Mouse (Mus musculus): Measurements from ENCODE around the gene Heatr1.
A peak's percentile ranks its signal among the peaks of the same experiment; 100 is the strongest.
"Not testable (repeated sequence)": the region's sequence is repeated elsewhere in the genome, so short reads cannot be mapped to it uniquely, and the experiment has no call there.

Gene Heatr1

GRCm38 (mm10) chr13:12453150-12453549 is 58.3 kb downstream of the Heatr1 start:
- peak; percentile 67 for ATAC-seq (ENCODE audit: insufficient number of reproducible peaks, low FRiP score, low TSS enrichment)

DNA sequence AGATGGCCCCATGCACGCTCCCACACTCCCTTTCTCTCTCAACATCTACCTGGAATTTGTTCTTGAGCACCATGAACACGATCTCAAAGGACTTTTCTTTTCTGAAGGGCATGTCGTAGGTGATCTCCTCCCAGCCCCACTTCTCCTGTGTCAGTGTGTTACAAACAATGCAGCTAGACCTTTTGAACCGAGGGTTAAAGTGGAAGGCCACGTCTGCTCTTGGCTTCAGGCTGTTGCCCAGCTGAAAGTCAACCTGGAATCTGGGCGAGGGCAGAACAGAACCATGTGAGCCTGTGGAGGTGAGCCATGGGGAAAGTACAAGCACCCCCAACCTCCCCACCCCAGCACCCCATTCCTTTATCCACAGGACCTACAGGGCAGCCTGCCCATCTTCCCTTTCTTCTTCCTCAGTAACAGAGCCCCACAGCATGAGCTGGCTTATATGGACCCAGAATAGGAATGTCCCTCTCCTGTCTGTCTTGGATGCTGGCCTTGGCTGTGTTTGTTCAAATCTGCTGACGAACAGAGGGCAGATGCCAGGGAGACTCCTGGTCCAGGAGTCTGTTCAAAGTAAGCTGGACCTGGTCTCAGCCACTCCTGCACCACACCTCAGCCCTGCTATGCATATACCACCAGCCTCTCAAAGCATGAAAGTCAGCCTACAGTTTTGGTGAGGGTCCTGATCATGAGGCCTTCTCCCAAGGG is 60.0 kb downstream of the Heatr1 start:
- no peak for ATAC-seq (ENCODE audit: insufficient number of reproducible peaks, low FRiP score, low TSS enrichment)

- no peak for ATAC-seq (ENCODE audit: insufficient number of reproducible peaks, low FRiP score, low TSS enrichment)
These were observed 61.9 kb downstream of the Heatr1 start for GRCm38 (mm10) chr13:12456711-12457110.

- ATAC-seq (ENCODE audit: insufficient number of reproducible peaks, low FRiP score, low TSS enrichment): no peak
These were observed 65.6 kb downstream of the Heatr1 start for GRCm38 (mm10) chr13:12460443-12460842.

- ATAC-seq (ENCODE audit: insufficient number of reproducible peaks, low FRiP score, low TSS enrichment): peak; percentile 89
These were observed 66.3 kb downstream of the Heatr1 start for GRCm38 (mm10) chr13:12460881-12461729.

- ATAC-seq (ENCODE audit: insufficient number of reproducible peaks, low FRiP score, low TSS enrichment): peak; percentile 38
These were observed 66.9 kb downstream of the Heatr1 start for GRCm38 (mm10) chr13:12461730-12462119.

GRCm38 (mm10) chr13:12462623-12463022 is 67.8 kb downstream of the Heatr1 start:
- ATAC-seq (ENCODE audit: insufficient number of reproducible peaks, low FRiP score, low TSS enrichment): no peak

DNA sequence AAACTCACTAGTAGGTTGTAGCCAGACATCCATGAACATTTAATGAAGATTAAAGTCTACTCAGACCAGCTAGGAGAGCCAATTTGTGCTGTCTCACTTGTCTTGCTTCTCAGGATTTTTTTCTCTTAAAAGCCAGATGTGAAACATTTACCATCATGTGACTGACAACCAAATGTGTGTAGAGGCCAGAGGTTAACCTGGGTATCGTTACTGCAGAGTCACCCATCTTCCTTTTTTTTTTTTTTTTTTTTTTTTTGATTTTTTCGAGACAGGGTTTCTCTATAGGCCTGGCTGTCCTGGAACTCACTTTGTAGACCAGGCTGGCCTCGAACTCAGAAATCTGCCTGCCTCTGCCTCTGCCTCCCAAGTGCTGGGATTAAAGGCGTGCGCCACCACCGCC is 69.3 kb downstream of the Heatr1 start:
- ATAC-seq (ENCODE audit: insufficient number of reproducible peaks, low FRiP score, low TSS enrichment): not testable (repeated sequence)

GRCm38 (mm10) chr13:12464844-12465243 is 70.0 kb downstream of the Heatr1 start, which contains the start of gene Lgals8:
Lgals8 (minus strand) TSS chr13:12464944.
- no peak for ATAC-seq (ENCODE audit: insufficient number of reproducible peaks, low FRiP score, low TSS enrichment)

GRCm38 (mm10) chr13:12468488-12468887 is 73.7 kb downstream of the Heatr1 start:
- ATAC-seq (ENCODE audit: insufficient number of reproducible peaks, low FRiP score, low TSS enrichment): no peak

DNA sequence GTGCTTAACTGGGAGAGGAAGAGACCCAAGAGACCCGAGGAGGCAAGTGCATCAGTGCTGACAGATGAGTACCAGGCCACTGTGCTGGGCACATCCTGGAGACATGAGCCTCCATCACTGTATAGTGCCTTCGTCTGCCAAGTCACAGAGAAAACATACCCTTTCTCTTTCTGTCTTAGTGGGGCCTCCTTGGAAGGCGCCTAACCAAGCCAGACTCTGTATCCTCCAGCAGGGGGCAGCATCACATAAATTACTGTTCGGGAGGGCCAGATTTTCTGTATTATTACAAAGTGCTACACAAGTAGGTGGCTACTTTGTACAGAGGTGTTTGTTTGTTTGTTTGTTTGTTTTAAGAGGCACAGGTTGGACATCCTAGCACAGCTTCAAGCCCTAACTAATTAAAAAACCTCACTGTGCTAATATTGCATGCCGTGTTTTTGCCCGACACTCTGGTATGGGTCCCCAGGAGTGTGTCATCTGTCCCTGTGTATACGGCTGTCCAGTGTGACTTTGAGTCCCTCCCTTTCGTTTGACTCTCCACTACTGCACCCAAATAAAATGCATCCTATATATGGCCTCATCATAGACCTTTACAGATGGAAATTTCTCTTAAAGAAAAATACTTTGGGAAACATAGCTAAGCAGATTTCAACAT is 79.0 kb downstream of the Heatr1 start:
- ATAC-seq (ENCODE audit: insufficient number of reproducible peaks, low FRiP score, low TSS enrichment): peak; percentile 64

DNA sequence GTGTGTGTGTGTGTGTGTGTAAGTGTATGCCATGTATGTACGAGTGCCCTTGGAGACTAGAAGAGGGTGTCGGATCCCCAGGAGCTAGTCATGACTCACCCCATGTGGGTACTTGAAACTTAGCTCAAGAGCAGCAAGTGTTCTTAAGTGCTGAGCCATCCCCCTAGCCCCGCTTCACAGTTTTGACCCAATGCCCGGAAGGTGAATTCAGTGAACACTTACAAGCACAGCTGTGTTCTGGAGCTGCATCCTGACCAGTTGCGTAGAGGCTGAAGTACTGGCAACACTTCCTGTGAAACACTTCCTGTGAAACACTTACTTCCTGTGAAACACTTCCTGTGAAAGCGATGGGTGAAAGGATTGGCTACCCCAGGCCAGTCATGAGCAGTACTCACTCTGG is 80.4 kb downstream of the Heatr1 start:
- ATAC-seq (ENCODE audit: insufficient number of reproducible peaks, low FRiP score, low TSS enrichment): no peak

DNA sequence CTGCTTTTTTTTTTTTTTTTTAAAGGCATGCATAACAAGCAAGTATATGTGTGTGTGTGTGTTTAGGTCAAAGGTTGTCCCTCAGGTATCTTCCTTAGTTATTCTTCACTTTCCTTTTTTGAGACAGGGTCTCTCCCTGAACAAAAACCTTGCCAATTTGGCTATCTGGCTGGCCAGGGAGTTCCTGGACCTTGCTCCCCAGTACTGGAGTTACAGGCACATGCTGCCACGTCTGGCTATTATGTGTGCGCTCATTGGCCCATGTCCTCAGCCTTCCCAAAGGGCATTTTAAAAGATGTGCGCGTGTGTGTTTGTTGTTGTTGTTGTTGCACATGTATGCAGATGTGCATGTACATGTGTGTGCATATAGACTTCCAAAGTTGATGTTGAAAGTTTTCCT is 82.1 kb downstream of the Heatr1 start:
- ATAC-seq (ENCODE audit: insufficient number of reproducible peaks, low FRiP score, low TSS enrichment): no peak

DNA sequence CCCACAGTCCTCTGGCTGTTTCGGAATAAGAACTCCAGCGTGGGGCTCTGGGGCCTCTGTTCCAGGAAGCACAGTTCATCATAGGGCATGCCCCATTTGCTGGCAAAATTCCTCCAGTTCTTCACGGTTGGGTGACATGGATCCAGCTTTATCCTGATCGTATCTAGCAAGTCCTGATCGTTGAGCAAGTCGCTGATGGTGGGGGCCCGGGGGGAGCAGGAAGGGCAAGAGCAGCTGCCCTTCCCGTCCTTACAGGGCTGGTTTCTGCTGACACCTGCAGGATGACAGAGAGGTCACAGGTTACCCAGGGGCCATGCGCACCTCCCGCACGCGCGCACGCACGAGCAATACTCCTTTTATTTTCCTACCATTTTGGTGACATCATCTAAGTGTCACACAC is 83.5 kb downstream of the Heatr1 start:
- no peak for ATAC-seq (ENCODE audit: insufficient number of reproducible peaks, low FRiP score, low TSS enrichment)

DNA sequence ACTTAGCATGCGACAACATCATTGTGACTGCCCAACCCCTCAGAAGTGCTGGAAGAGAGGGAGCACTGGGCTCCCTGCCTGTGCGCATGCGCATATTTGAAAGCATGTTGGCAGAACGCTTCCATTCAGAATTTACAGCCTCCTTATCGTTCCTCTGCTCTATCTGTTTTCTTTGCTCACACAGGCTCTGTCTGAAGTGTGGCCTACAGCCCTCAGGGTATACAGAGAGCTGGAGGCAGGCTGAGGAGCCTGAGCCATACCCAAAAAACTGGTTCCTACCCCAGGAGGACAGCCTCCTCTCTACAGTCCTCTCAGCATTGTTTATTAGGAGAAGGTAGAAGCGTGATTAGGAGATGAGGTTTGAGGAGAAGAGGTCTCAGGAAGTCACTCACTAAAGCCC is 85.0 kb downstream of the Heatr1 start:
- ATAC-seq (ENCODE audit: insufficient number of reproducible peaks, low FRiP score, low TSS enrichment): no peak

- no peak for ATAC-seq (ENCODE audit: insufficient number of reproducible peaks, low FRiP score, low TSS enrichment)
These were observed 90.4 kb downstream of the Heatr1 start for GRCm38 (mm10) chr13:12485197-12485596.

GRCm38 (mm10) chr13:12485640-12486039 is 90.8 kb downstream of the Heatr1 start:
- no peak for ATAC-seq (ENCODE audit: insufficient number of reproducible peaks, low FRiP score, low TSS enrichment)

All from cerebellum, adult (tissue).